Mouse (Mus musculus): ENCODE data around the gene Acsl1. TPM values are rescaled to one million over a fixed set of nuclear protein-coding genes. Genes with fewer than 3 reads are reported as not detected.

The Acsl1 gene
- total and polyA plus RNA-seq, 3 experiments, result 26.2 to 33.9 TPM; not detected in 1

- no peak for DNase-seq (ENCODE audit: low read depth, low spot score)
- Histone ChIP-seq H3K4me3 (ENCODE audit: control insufficient read depth in 1 of 2, insufficient read depth in 1 of 2, low read depth in 2 of 2, low read length in 2 of 2) (no peak overlapping the region), H3K9me3 (replicated peaks; ENCODE audit: insufficient read depth, low read length) (no peaks in the 10 kb centered on the region)
Measured at GRCm38 (mm10) chr8:46429871-46430270, 41.0 kb upstream of the Acsl1 start.

GRCm38 (mm10) chr8:46431921-46432320 lies 38.9 kb upstream of the Acsl1 start:
- H3K9me3 ChIP-seq (replicated peaks; ENCODE audit: insufficient read depth, low read length), result no peaks in the 10 kb centered on the region
- no peak overlapping the region for H3K27ac ChIP-seq (ENCODE audit: control insufficient read depth, low read depth, low read length)
- no peaks in the 10 kb centered on the region for H3K4me1 ChIP-seq (ENCODE audit: control insufficient read depth in 1 of 2, insufficient read depth in 2 of 2, low read length in 2 of 2)
- no peaks in the 10 kb centered on the region for H3K79me2 ChIP-seq (ENCODE audit: control insufficient read depth, insufficient read depth, low read length, poor library complexity)
- no peak overlapping the region for H3K9ac ChIP-seq (ENCODE audit: control insufficient read depth, low read depth, low read length, poor library complexity, severe bottlenecking)
- H3K4me3 ChIP-seq (ENCODE audit: control insufficient read depth in 1 of 2, insufficient read depth in 1 of 2, low read depth in 2 of 2, low read length in 2 of 2), result no peak overlapping the region
- no peaks in the 10 kb centered on the region for H3K36me3 ChIP-seq (ENCODE audit: control insufficient read depth in 1 of 2, insufficient read depth in 2 of 2, low read length in 2 of 2)
- peaks cover 0 to 2% of the 10 kb centered on the region in 2 experiments; a peak in 2 of 4 replicates for H3K27me3 ChIP-seq (ENCODE audit: control insufficient read depth in 1 of 2, insufficient read depth in 2 of 2, low read length in 2 of 2)
- TF ChIP-seq USF1 (IDR thresholded peaks at IDR 0.05; ENCODE audit: low read depth, low read length) (no peak), SMC3 (IDR thresholded peaks at IDR 0.05; ENCODE audit: low read depth, low read length) (no peak), USF2 (IDR thresholded peaks at IDR 0.05; ENCODE audit: borderline replicate concordance in 1 of 2, insufficient read depth in 1 of 2, low read depth in 1 of 2, low read length in 2 of 2) (no peak), ZC3H11A (IDR thresholded peaks at IDR 0.05; ENCODE audit: low read depth, low read length) (no peak), POLR2AphosphoS2 (IDR thresholded peaks at IDR 0.05; ENCODE audit: low read length) (no peak), TCF12 (IDR thresholded peaks at IDR 0.05; ENCODE audit: low read depth, low read length) (no peak), ZKSCAN1 (IDR thresholded peaks at IDR 0.05; ENCODE audit: low read depth, low read length) (no peak), GATA1 (IDR thresholded peaks at IDR 0.05; ENCODE audit: low read depth, low read length) (no peak), SIN3A (IDR thresholded peaks at IDR 0.05; ENCODE audit: low read length) (no peak), RAD21 (IDR thresholded peaks at IDR 0.05; ENCODE audit: low read depth, low read length) (no peak), TBP (IDR thresholded peaks at IDR 0.05; ENCODE audit: low read depth, low read length) (no peak), NELFE (IDR thresholded peaks at IDR 0.05; ENCODE audit: low read depth, low read length) (no peak), BHLHE40 (IDR thresholded peaks at IDR 0.05; ENCODE audit: borderline replicate concordance, low read depth, low read length) (no peak), KAT2A (conservative IDR thresholded peaks at IDR 0.05; ENCODE audit: low read depth, low read length) (no peak)
- no peak for DNase-seq (ENCODE audit: low read depth, low spot score)

More at GRCm38 (mm10) chr8:46429871-46430270, 41.0 kb upstream of the Acsl1 start:
- H3K79me2 ChIP-seq (ENCODE audit: control insufficient read depth, insufficient read depth, low read length, poor library complexity), result no peaks in the 10 kb centered on the region
- TF ChIP-seq RAD21 (IDR thresholded peaks at IDR 0.05; ENCODE audit: low read depth, low read length) (no peak), TBP (IDR thresholded peaks at IDR 0.05; ENCODE audit: low read depth, low read length) (no peak), E2F4 (IDR thresholded peaks at IDR 0.05; ENCODE audit: borderline replicate concordance, low read depth, low read length) (no peak), ZMIZ1 (IDR thresholded peaks at IDR 0.05; ENCODE audit: low read depth, low read length) (no peak), MXI1 (IDR thresholded peaks at IDR 0.05; ENCODE audit: low read depth, low read length) (no peak), MEF2A (IDR thresholded peaks at IDR 0.05; ENCODE audit: extremely low read depth, insufficient replicate concordance, low read depth, low read length, poor library complexity, severe bottlenecking) (no peak), USF1 (IDR thresholded peaks at IDR 0.05; ENCODE audit: low read depth, low read length) (no peak), USF2 (IDR thresholded peaks at IDR 0.05; ENCODE audit: borderline replicate concordance in 1 of 2, insufficient read depth in 1 of 2, low read depth in 1 of 2, low read length in 2 of 2) (no peak), CHD1 (IDR thresholded peaks at IDR 0.05; ENCODE audit: low read depth, low read length) (no peak), GATA1 (IDR thresholded peaks at IDR 0.05; ENCODE audit: low read depth, low read length) (no peak), GABPA (IDR thresholded peaks at IDR 0.05; ENCODE audit: low read depth, low read length) (no peak), EP300 (IDR thresholded peaks at IDR 0.05; ENCODE audit: low read depth in 1 of 2, low read length in 2 of 2) (no peak)
- no peaks in the 10 kb centered on the region for H3K4me1 ChIP-seq (ENCODE audit: control insufficient read depth in 1 of 2, insufficient read depth in 2 of 2, low read length in 2 of 2)
- no peak overlapping the region for H3K9ac ChIP-seq (ENCODE audit: control insufficient read depth, low read depth, low read length, poor library complexity, severe bottlenecking)
- peaks cover 0 to 2% of the 10 kb centered on the region in 2 experiments; a peak in 2 of 4 replicates for H3K27me3 ChIP-seq (ENCODE audit: control insufficient read depth in 1 of 2, insufficient read depth in 2 of 2, low read length in 2 of 2)
- no peaks in the 10 kb centered on the region for H3K36me3 ChIP-seq (ENCODE audit: control insufficient read depth in 1 of 2, insufficient read depth in 2 of 2, low read length in 2 of 2)
- H3K27ac ChIP-seq (ENCODE audit: control insufficient read depth, low read depth, low read length), result no peak overlapping the region
